Mouse (Mus musculus): Measurements from ENCODE around the gene Nr1h3. TPM values are rescaled to one million over a fixed set of nuclear protein-coding genes. Genes with fewer than 3 reads are reported as not detected.

The Nr1h3 gene
- polyA plus RNA-seq, 1 experiment: 126 TPM

GRCm38 (mm10) chr2:91175490-91175889 lies 27.1 kb downstream of the Nr1h3 start:
- Histone ChIP-seq H3K4me3 (ENCODE audit: low read depth, low read length) (no peak overlapping the region), H3K27ac (ENCODE audit: insufficient read depth, low read depth, low read length) (no peak overlapping the region), H3K27me3 (ENCODE audit: control insufficient read depth, insufficient read depth, low read length) (no peaks in the 10 kb centered on the region), H3K36me3 (ENCODE audit: control insufficient read depth, insufficient read depth, low read length) (peaks cover 47% of the 10 kb centered on the region), H3K4me1 (ENCODE audit: control insufficient read depth, insufficient read depth, insufficient read length, low read length) (no peaks in the 10 kb centered on the region)
- 91% methylated on average over 4 of the region's 4 CpGs for WGBS
- TF ChIP-seq CTCF (IDR thresholded peaks at IDR 0.05; ENCODE audit: extremely low read depth, insufficient read length, insufficient replicate concordance, low read depth, low read length) (no peak), POLR2A (IDR thresholded peaks at IDR 0.05; ENCODE audit: low read depth, low read length) (no peak)

DNA sequence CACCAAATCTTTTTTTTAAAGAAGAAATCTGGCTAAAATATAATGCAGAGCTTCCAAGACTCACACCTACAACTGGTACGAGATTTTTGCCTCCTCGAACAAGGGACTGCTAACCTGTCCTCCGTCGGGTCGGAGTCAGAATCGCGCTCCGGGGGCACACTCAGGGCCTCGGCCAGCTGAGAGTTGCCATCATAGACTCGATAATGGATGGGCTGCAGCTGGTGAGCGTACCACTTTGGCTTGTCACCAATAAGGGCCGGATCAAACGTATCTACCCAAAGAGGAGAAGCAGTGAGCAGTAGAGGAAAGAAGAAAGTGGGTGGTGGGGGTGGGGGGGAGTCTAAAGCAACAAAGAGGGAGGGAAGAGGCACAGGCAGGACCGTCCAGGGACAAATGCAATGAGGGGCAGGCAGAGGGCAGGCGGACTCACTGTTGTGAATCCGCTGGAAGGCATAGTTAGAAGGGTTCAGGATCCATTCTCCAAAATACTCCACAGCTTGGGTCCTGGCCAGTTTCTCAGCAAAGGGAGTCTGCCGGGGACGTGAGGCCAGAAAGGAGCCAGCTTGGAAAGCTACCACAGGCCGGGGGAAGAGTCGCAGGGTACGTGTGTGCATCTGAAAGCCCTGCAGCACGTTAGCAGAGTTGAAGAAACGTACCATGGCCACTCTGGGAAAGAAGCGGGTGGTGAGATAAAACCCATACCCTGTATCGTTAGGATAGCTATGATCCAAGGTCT lies 32.9 kb downstream of the Nr1h3 start:
- H3K4me1 ChIP-seq (ENCODE audit: control insufficient read depth, insufficient read depth, insufficient read length, low read length): no peaks in the 10 kb centered on the region
- TF ChIP-seq CTCF (IDR thresholded peaks at IDR 0.05; ENCODE audit: extremely low read depth, insufficient read length, insufficient replicate concordance, low read depth, low read length) (no peak), POLR2A (IDR thresholded peaks at IDR 0.05; ENCODE audit: low read depth, low read length) (no peak)
- WGBS: 93% methylated on average over 25 of the region's 25 CpGs
- no peak overlapping the region for H3K27ac ChIP-seq (ENCODE audit: insufficient read depth, low read depth, low read length)
- H3K4me3 ChIP-seq (ENCODE audit: low read depth, low read length): no peak overlapping the region
- peaks cover 59% of the 10 kb centered on the region for H3K36me3 ChIP-seq (ENCODE audit: control insufficient read depth, insufficient read depth, low read length)
- no peaks in the 10 kb centered on the region for H3K27me3 ChIP-seq (ENCODE audit: control insufficient read depth, insufficient read depth, low read length)

GRCm38 (mm10) chr2:91167629-91168028 lies 35.0 kb downstream of the Nr1h3 start:
- 82% methylated on average over 4 of the region's 4 CpGs for WGBS
- no peak overlapping the region for H3K4me3 ChIP-seq (ENCODE audit: low read depth, low read length)
- H3K27me3 ChIP-seq (ENCODE audit: control insufficient read depth, insufficient read depth, low read length): no peaks in the 10 kb centered on the region
- H3K36me3 ChIP-seq (ENCODE audit: control insufficient read depth, insufficient read depth, low read length): peaks cover 63% of the 10 kb centered on the region
- H3K27ac ChIP-seq (ENCODE audit: insufficient read depth, low read depth, low read length): no peak overlapping the region
- TF ChIP-seq CTCF (IDR thresholded peaks at IDR 0.05; ENCODE audit: extremely low read depth, insufficient read length, insufficient replicate concordance, low read depth, low read length) (no peak), POLR2A (IDR thresholded peaks at IDR 0.05; ENCODE audit: low read depth, low read length) (no peak)
- no peaks in the 10 kb centered on the region for H3K4me1 ChIP-seq (ENCODE audit: control insufficient read depth, insufficient read depth, insufficient read length, low read length)

GRCm38 (mm10) chr2:91164991-91165390 lies 37.6 kb downstream of the Nr1h3 start:
- TF ChIP-seq POLR2A (IDR thresholded peaks at IDR 0.05; ENCODE audit: low read depth, low read length): no peak
- no peak for TF ChIP-seq CTCF (IDR thresholded peaks at IDR 0.05; ENCODE audit: extremely low read depth, insufficient read length, insufficient replicate concordance, low read depth, low read length)
- no peak overlapping the region for H3K27ac ChIP-seq (ENCODE audit: insufficient read depth, low read depth, low read length)
- peaks cover 71% of the 10 kb centered on the region for H3K36me3 ChIP-seq (ENCODE audit: control insufficient read depth, insufficient read depth, low read length)
- no peaks in the 10 kb centered on the region for H3K4me1 ChIP-seq (ENCODE audit: control insufficient read depth, insufficient read depth, insufficient read length, low read length)
- WGBS: 83% methylated on average over 6 of the region's 6 CpGs
- no peak overlapping the region for H3K4me3 ChIP-seq (ENCODE audit: low read depth, low read length)
- no peaks in the 10 kb centered on the region for H3K27me3 ChIP-seq (ENCODE audit: control insufficient read depth, insufficient read depth, low read length)

DNA sequence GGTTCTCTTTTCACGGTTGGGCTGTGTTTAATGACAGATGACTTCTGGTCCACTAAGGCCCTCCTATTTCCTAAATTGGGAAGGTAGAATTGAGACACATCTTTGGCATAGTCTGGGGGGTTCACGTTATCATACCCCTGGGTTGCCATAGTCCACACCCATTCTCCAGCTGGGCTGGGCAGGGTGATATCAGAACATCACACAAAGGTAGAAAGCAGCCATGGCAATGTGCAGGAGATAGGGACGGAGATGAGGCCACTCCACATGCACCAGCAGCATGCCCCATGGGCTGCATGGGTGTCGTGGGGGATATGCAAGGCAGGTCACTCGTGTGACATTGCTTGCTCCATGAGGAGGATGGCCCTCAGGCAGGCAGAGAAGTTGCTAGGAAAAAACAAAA lies 39.1 kb downstream of the Nr1h3 start:
- no peak overlapping the region for H3K27ac ChIP-seq (ENCODE audit: insufficient read depth, low read depth, low read length)
- no peak overlapping the region for H3K4me3 ChIP-seq (ENCODE audit: low read depth, low read length)
- no peaks in the 10 kb centered on the region for H3K4me1 ChIP-seq (ENCODE audit: control insufficient read depth, insufficient read depth, insufficient read length, low read length)
- no peak for TF ChIP-seq CTCF (IDR thresholded peaks at IDR 0.05; ENCODE audit: extremely low read depth, insufficient read length, insufficient replicate concordance, low read depth, low read length)
- no peak for TF ChIP-seq POLR2A (IDR thresholded peaks at IDR 0.05; ENCODE audit: low read depth, low read length)
- peaks cover 69% of the 10 kb centered on the region for H3K36me3 ChIP-seq (ENCODE audit: control insufficient read depth, insufficient read depth, low read length)
- no peaks in the 10 kb centered on the region for H3K27me3 ChIP-seq (ENCODE audit: control insufficient read depth, insufficient read depth, low read length)
- 87% methylated on average over 5 of the region's 5 CpGs for WGBS

DNA sequence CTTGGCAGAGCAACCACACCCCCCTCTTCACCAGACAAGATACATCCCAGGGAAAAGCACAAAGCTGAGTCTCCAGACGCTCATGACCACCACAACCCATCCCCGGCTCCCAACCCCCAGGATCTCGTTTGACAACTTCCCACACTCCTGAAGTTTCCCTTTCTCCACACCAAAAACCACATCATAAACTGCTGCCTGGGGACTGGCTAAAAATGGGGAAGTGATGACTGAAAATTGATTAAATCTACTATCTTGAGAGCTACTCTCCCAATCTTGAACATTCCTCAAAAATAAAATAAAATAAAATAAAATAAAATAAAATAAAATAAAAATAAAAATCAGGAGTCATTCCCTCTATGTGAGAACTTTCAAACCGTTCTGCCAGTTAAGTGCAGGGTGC lies 39.7 kb downstream of the Nr1h3 start:
- no peaks in the 10 kb centered on the region for H3K27me3 ChIP-seq (ENCODE audit: control insufficient read depth, insufficient read depth, low read length)
- WGBS: 85% methylated on average over 4 of the region's 4 CpGs
- H3K36me3 ChIP-seq (ENCODE audit: control insufficient read depth, insufficient read depth, low read length): peaks cover 72% of the 10 kb centered on the region
- no peak overlapping the region for H3K4me3 ChIP-seq (ENCODE audit: low read depth, low read length)
- H3K27ac ChIP-seq (ENCODE audit: insufficient read depth, low read depth, low read length): no peak overlapping the region
- TF ChIP-seq POLR2A (IDR thresholded peaks at IDR 0.05; ENCODE audit: low read depth, low read length) (no peak), CTCF (IDR thresholded peaks at IDR 0.05; ENCODE audit: extremely low read depth, insufficient read length, insufficient replicate concordance, low read depth, low read length) (no peak)
- H3K4me1 ChIP-seq (ENCODE audit: control insufficient read depth, insufficient read depth, insufficient read length, low read length): no peaks in the 10 kb centered on the region

GRCm38 (mm10) chr2:91160591-91160990 lies 42.0 kb downstream of the Nr1h3 start:
- H3K27me3 ChIP-seq (ENCODE audit: control insufficient read depth, insufficient read depth, low read length): no peaks in the 10 kb centered on the region
- peaks cover 76% of the 10 kb centered on the region for H3K36me3 ChIP-seq (ENCODE audit: control insufficient read depth, insufficient read depth, low read length)
- no peak for TF ChIP-seq CTCF (IDR thresholded peaks at IDR 0.05; ENCODE audit: extremely low read depth, insufficient read length, insufficient replicate concordance, low read depth, low read length)
- TF ChIP-seq POLR2A (IDR thresholded peaks at IDR 0.05; ENCODE audit: low read depth, low read length): no peak
- WGBS: 57% methylated on average over 6 of the region's 6 CpGs
- H3K4me1 ChIP-seq (ENCODE audit: control insufficient read depth, insufficient read depth, insufficient read length, low read length): no peaks in the 10 kb centered on the region
- no peak overlapping the region for H3K27ac ChIP-seq (ENCODE audit: insufficient read depth, low read depth, low read length)
- no peak overlapping the region for H3K4me3 ChIP-seq (ENCODE audit: low read depth, low read length)

Measured in small intestine, adult 2 months (tissue).